Mouse (Mus musculus) brain, embryonic 14.5 days (tissue): ENCODE measurements around the gene Cspg4. TPM values are rescaled to one million over a fixed set of nuclear protein-coding genes. Genes with fewer than 3 reads are reported as not detected.

Experiments used
- DNase-seq: peaks from one replicate; pipeline ENCODE4 v3.0.0-alpha.2; 2011; ENCODE audit warnings: low read depth
- CTCF ChIP-seq: fragments of 200-500 bp; IDR thresholded peaks from 2 replicates; pipeline ENCODE4 v1.5.1; 2012; ENCODE audit warnings: inconsistent platforms, mild to moderate bottlenecking, moderate library complexity, borderline replicate concordance; ENCODE audit not compliant: insufficient read depth, insufficient read length; ENCODE audit errors: extremely low read depth
- POLR2A ChIP-seq: fragments of 200-500 bp; IDR thresholded peaks from 2 replicates; pipeline ENCODE4 v1.6.1; 2012; ENCODE audit warnings: mild to moderate bottlenecking, inconsistent platforms, borderline replicate concordance; ENCODE audit not compliant: poor library complexity, insufficient read depth, insufficient read length, severe bottlenecking; ENCODE audit errors: extremely low read depth
- polyA plus RNA-seq: library from polyadenylated mRNA; depleted of rRNA; stranded (reverse); fragments of >200 nt; gene quantifications from 2 replicates; pipeline ENCODE4 v1.2.3, GENCODE M21; 2012

The Cspg4 gene
- polyA plus RNA-seq, 1 experiment, result 8.2 TPM

DNA sequence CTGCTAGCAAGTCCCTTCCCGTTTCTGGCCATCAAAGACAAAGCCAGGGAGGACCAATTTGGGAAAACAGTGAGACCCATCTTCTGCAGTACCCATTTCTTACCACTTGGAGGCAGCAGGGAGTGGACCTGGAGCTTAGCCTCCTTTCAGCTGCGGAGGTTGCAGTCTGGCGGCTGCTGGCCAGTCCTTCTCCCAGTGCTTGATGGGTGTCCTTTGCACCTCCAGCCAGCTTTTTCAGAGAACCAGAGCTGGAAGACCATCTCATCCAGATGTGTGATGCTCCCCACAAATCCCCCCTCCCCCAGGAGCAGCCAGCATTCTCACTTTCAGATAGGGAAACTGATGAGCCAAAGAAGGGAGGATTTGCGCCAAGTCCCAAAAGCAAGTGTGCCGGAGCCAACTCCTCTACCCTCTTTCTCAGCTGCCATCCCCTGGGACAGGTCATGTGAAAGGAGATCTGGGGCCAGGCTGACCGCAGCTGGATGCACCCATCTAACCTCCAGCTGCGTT, 21.1 kb upstream of the Cspg4 start:
- TF ChIP-seq CTCF (peak; percentile 90), POLR2A (no peak)
- peak; percentile 75 for DNase-seq

- DNase-seq, result peak; percentile 63
- TF ChIP-seq POLR2A, result no peak
- TF ChIP-seq CTCF, result no peak
Measured at GRCm38 (mm10) chr9:56844644-56845043, 20.2 kb upstream of the Cspg4 start.

DNA sequence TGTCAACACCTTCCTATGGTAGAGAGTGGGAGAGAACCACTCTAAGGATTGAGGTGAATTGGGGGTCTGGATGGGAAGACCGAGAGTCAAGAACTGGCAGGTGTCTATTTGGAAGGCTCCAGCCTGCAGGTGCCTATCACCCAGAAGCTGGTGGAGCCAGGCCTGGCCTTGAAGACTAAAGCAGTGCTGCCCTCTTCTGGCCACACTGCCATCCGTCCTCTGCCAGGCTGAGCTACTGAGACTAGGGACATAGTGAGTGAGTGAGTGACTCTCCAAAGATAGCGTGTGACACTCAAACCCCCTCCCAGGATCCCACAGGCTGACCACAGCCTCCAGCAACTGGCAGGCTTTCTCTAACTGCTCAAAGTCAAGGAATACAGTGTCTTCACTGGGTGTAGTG, 17.3 kb upstream of the Cspg4 start:
- DNase-seq, result peak; percentile 88
- TF ChIP-seq CTCF, result peak; percentile 90
- TF ChIP-seq POLR2A, result no peak

DNA sequence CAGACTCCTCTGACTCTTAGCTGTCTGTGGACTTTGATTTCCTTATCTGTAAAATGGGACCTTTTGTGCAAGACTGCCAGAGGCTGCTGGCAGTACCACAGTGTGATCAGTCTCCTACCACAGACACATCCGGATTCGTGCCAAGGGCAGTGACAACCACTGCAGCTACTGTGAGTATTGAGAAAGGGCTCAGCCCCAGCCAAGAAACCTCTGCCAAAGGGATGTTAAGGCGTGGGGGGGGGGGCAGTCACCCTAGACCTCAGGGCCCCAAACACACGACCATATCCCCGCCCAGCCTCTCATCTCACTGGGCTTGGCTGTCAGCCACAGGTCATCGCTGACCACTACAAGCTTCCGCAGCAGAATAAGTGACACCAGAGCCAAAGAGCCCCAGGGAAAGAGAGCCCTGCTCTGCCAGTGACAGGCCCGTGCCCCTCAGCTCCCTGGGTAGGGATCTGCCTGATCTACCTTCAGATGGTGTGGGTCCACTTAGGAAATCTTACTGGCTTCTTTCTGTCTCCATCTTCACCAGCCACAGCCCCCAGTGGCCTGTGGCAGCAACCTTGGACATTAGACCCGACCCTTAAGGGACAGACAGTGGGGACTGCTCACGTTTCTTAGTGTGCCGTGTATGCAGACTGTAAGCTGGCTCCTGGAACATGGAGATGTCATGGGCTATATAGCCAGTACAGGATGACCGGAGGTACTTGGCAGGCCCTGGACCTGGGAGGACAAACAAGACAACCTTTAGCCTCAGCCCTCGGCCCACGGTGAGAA, 14.5 kb upstream of the Cspg4 start:
- no peak for DNase-seq
- TF ChIP-seq POLR2A (no peak), CTCF (no peak)

GRCm38 (mm10) chr9:56850905-56851252, 14.0 kb upstream of the Cspg4 start:
- no peak for DNase-seq
- no peak for TF ChIP-seq CTCF
- TF ChIP-seq POLR2A, result no peak

DNA sequence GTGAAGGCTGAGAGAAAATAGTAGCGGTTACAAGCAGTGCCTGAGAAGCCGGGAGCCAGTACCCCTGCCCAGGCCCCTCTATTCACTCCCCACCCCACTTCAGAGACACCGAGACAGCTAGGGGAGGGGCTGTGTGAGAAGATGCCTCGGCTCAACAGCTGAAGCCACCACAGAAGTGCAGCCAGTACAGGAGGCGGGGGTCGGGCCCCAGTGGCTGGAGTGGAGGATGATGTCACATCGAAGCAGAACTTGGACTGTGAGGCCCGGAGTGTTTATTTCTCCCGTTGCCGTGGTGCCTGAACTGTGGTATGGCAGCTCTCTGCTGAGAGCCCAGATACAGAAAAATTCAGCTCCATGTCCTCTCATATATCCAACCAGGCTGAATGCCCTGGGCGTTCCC, 13.1 kb upstream of the Cspg4 start:
- DNase-seq, result peak; percentile 52
- TF ChIP-seq POLR2A, result no peak
- no peak for TF ChIP-seq CTCF

GRCm38 (mm10) chr9:56857463-56857862, 7.4 kb upstream of the Cspg4 start:
- TF ChIP-seq CTCF (no peak), POLR2A (no peak)

GRCm38 (mm10) chr9:56860035-56860434, 4.8 kb upstream of the Cspg4 start:
- TF ChIP-seq POLR2A (no peak), CTCF (no peak)
- no peak for DNase-seq

More at GRCm38 (mm10) chr9:56857463-56857862, 7.4 kb upstream of the Cspg4 start:
- DNase-seq, result no peak

GRCm38 (mm10) chr9:56860486-56861269, 4.2 kb upstream of the Cspg4 start:
- DNase-seq, result no peak
- TF ChIP-seq POLR2A (no peak), CTCF (no peak)

GRCm38 (mm10) chr9:56862863-56863262, 2.0 kb upstream of the Cspg4 start:
- TF ChIP-seq CTCF (no peak), POLR2A (no peak)
- DNase-seq, result no peak

DNA sequence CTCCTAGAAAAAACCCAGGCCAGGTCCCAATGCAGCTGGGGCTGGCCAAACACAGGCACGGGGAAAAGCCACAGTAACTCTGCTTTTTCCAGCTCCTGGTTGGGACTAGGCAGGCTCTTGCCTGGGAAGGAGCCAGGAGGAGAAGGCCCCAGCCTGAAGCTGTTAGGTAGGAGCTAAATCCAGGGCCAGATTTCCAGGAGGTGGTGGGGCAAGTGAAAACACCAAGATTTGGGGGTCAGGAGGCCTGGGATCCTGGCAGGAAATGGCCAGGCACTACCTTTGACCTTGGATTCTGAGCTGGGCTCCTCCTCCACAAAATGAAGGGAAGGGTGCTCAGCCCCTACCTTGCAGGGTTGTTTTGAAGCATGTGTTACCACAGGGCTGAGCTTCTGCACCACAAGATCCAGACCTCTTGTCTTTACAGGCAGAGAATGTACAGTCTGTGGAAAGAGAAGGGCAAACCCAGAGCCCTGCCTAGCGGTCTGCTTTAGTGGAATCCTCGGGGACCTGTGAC, 560 bp upstream of the Cspg4 start, which contains the start of gene Odf3l1:
Gene Odf3l1, minus strand, starts transcription at position 464 of the 514 bp plus-strand sequence.
- no peak for DNase-seq

More for the DNA sequence above, 560 bp upstream of the Cspg4 start, which contains the start of gene Odf3l1:
- TF ChIP-seq POLR2A, result no peak
- TF ChIP-seq CTCF, result no peak
